Mouse (Mus musculus) brown adipose tissue, adult 24 weeks (tissue): Measurements from ENCODE around the gene Sos2. TPM values are rescaled to one million over a fixed set of nuclear protein-coding genes. Genes with fewer than 3 reads are reported as not detected.
"Not testable (repeated sequence)": the region's sequence is repeated elsewhere in the genome, so short reads cannot be mapped to it uniquely, and the experiment has no call there.

Source experiments
- H3K27ac ChIP-seq: fragments of 200-500 bp; replicated peaks from 2 replicates; pipeline ENCODE4 v1.5.1; 2012; ENCODE audit warnings: low read depth, mild to moderate bottlenecking, low read length
- H3K4me1 ChIP-seq: fragments of 200-500 bp; 2 replicates; pipeline ENCODE4 v1.6.1; 2012; ENCODE audit warnings: low read length, mixed read lengths; ENCODE audit not compliant: control insufficient read depth, insufficient read depth, insufficient read length
- H3K4me3 ChIP-seq: fragments of 200-500 bp; 2 replicates; pipeline ENCODE4 v1.5.1; 2012; ENCODE audit warnings: low read depth, mild to moderate bottlenecking, low read length, moderate library complexity; ENCODE audit not compliant: insufficient read depth
- polyA plus RNA-seq: library from polyadenylated mRNA; stranded (reverse); fragments of >200 nt; gene quantifications from 2 replicates; pipeline ENCODE4 v1.2.4, GENCODE M21; 2012; ENCODE audit not compliant: missing spikeins, insufficient read depth, insufficient read length

Sos2 gene
- polyA plus RNA-seq, 1 experiment, result 29.5 TPM

GRCm38 (mm10) chr12:69642877-69643276 is 38.8 kb downstream of the Sos2 start:
- Histone ChIP-seq H3K4me1 (peaks cover 5% of the 10 kb centered on the region; the same call in 1 of the 2 replicates), H3K27ac (no peak overlapping the region), H3K4me3 (no peak overlapping the region)

- Histone ChIP-seq H3K4me1 (no peaks in the 10 kb centered on the region), H3K27ac (no peak overlapping the region), H3K4me3 (no peak overlapping the region)
Measured at GRCm38 (mm10) chr12:69634761-69635160, 46.9 kb downstream of the Sos2 start.

GRCm38 (mm10) chr12:69618590-69618989 is 63.1 kb downstream of the Sos2 start:
- not testable (repeated sequence) for H3K4me3 ChIP-seq, H3K27ac ChIP-seq, H3K4me1 ChIP-seq

GRCm38 (mm10) chr12:69604367-69604766 is 77.3 kb downstream of the Sos2 start:
- no peaks in the 10 kb centered on the region for H3K4me1 ChIP-seq

DNA sequence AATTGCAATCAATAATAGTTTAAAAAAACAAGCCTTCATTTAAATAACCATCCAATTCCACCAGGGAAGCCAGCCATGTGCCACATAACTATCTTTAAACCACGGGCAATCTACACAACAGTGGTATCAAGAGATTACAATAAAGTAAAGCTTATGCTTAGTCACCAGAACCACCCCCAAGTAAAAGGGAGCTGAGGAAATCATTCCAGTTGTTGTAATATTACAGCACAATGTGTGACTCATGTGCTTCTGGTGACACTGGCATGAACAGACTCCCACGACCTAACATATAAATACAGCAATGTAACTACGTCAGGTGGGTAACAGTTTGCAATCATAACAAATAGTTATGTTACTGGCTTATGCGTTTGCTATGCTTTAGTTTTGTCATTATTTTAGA is 84.2 kb downstream of the Sos2 start:
- Histone ChIP-seq H3K4me3 (no peak overlapping the region), H3K27ac (no peak overlapping the region), H3K4me1 (no peaks in the 10 kb centered on the region)

More at GRCm38 (mm10) chr12:69604367-69604766, 77.3 kb downstream of the Sos2 start:
- Histone ChIP-seq H3K4me3 (no peak overlapping the region), H3K27ac (no peak overlapping the region)

DNA sequence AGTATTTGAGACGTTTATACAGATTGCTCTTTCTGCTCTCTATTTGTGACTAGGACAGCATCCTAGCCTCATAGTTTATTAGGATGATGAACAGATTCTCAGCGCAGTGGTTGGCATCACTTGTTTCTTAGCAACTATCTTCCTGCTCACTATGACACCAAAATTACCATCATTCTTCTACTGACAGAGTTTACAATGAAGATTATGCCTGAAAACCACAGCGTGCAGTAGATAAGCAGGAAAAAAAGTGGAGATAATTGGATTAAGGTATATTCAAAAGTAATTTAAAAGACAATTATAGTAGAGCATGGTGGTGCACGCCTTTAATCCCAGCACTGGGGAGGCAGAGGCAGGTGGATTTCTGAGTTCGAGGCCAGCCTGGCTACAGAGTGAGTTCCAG is 88.5 kb downstream of the Sos2 start:
- Histone ChIP-seq H3K4me1 (no peaks in the 10 kb centered on the region), H3K4me3 (no peak overlapping the region), H3K27ac (no peak overlapping the region)

DNA sequence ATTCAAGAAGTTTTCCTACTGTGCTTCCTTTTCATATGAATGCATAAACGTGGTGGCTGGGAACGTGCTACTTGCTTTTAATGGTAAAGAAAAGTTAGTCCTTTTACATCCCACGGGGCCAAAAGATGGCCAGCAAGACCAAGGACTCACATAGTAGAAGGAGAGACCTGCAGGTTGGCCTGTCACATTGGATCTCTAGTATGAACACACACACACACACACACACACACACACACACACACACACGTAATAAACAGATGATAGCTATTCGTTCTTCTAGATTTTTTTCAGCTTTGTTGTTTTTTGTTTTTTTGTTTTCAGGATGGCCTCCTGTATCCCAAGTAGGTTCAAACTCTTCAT is 98.4 kb downstream of the Sos2 start:
- Histone ChIP-seq H3K27ac (no peak overlapping the region), H3K4me1 (no peaks in the 10 kb centered on the region), H3K4me3 (peak overlapping the region; percentile 35)

DNA sequence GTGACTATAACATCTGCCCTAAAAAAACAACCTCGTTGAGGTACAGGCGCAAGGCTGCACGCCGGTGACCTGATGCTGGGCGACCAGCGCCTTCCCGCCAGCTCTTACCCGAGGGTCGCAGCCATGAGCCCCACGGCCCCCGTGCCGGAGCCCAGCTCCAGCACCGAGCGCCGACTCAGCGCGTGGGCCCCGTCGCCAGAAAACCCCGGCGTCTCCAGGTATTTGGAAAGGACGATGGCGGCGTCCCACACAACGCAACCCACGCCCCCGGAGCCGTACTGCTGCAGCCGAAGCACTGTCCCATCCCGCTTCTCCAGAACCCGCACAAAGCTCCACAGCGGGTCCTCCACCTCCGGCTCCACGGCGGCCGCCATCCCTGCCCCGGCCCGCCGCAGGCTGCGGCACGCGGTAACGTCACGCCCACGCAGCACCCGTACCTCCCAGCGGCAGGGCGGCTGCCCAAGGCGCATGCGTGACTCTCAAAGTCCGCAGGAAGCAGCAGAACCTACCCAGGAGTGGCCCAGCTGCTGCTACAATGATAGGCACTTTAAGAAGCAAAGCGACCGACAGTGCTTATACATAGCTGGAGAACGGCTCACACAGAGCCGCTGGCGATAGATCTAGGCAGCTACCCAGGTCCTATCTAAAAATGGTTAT is 98.9 kb downstream of the Sos2 start, which contains the start of gene Vcpkmt:
TSS of gene Vcpkmt (minus strand) at position 416 of the 657 bp plus-strand sequence.
- no peaks in the 10 kb centered on the region for H3K4me1 ChIP-seq
- H3K4me3 ChIP-seq, result peak within 1 kb of the TSS; percentile 86
- no peak within 1 kb of the TSS for H3K27ac ChIP-seq

GRCm38 (mm10) chr12:69582216-69582612 is 99.4 kb downstream of the Sos2 start:
- H3K4me3 ChIP-seq, result peak overlapping the region; percentile 86
- H3K27ac ChIP-seq, result no peak overlapping the region
- H3K4me1 ChIP-seq, result no peaks in the 10 kb centered on the region

DNA sequence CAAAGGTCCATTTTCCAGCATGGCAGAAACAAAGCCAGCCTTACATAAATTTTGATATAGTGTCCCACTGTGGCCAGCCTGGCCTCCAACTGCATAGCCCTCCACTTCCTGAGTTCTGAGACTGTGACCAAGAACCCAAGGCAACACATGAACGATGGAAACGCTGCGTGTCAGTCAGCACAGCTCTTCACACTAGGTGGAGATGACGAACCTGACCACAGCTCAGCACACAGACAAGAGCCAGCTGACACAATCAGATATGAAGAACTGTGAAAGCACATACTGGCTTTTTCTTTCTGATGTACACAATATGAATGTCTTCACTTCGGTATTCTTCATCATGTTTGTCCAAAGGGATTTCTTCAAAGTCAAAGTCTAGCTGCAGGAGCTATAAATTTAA is 102.0 kb downstream of the Sos2 start:
- Histone ChIP-seq H3K4me1 (no peaks in the 10 kb centered on the region), H3K27ac (no peak overlapping the region)

DNA sequence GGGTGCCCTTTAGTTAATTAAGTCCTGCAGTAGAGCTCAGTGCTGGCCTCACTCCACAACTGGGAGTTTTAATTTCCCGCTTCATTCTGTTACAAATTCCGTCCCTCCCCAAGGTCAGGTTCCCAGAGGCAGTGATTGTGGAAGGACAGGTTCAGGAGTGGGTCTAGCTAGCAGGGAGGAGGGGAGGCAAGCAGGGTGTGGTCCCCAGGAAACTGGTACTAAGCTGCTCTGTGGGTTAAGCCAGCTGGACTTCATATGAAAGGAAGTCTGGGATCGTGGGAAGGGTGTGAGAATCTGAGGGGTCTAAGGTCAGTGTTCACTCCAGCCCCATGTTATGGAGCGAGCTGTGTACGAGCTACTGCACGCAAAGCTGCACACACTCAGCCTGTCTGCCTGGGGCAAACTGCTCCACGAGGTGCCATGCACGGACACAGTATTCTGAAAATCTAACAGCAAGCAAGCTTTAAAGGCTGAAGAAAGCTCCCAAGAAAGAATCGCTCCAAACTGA is 105.5 kb downstream of the Sos2 start:
- Histone ChIP-seq H3K4me1 (no peaks in the 10 kb centered on the region), H3K27ac (no peak overlapping the region), H3K4me3 (no peak overlapping the region)

More for the DNA sequence above, 102.0 kb downstream of the Sos2 start:
- H3K4me3 ChIP-seq, result no peak overlapping the region

DNA sequence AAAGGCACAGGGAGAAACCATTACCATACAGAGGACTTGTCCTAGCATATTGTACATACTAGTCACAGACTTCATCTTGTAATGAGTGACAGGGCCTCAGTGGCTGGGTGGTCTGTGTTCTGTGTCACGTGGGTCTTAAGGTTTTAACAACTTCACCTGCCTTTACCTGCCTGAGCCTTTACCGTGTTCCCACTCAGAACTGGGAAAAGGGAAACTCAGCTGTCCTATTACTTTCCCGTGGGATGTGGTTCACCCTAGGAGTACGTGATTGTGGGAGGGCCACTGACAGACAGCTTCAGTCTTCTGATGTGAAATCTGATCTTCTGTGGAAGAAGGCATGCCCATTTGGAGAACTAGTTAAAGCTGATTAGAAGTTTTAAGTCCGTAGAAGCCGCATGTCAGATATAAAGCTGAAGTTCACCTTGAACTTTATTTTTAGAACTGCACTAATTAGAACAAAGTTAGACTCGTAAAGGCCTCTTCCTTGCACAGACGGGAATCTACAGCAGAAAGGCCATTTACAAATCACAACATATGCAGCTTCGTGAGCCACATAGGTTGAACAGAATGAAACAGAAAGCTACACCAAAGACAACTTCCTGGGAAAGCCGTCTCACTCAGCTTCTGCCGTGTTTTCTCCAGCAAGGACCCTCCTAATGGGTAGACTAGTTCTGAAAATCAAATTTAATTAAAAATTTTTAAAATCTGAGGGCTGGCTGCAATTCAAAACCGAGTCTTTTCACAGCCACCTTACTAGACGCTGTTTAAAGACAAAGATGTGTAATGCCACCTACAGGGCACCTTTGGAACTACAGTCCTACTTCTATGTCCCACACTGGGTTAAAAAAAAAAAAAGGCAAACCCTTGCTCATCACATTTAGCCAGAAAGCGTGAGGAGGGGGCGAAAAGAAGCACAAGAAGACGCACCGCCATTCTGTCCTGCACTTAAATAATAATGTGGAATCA is 107.5 kb downstream of the Sos2 start:
- Histone ChIP-seq H3K4me1 (no peaks in the 10 kb centered on the region), H3K27ac (peak overlapping the region; percentile 35), H3K4me3 (peak overlapping the region; percentile 58)

- H3K4me1 ChIP-seq, result no peaks in the 10 kb centered on the region
- no peak overlapping the region for H3K27ac ChIP-seq
Measured at GRCm38 (mm10) chr12:69573271-69573670, 108.4 kb downstream of the Sos2 start.

GRCm38 (mm10) chr12:69569926-69570325 is 111.7 kb downstream of the Sos2 start:
- Histone ChIP-seq H3K4me3 (no peak overlapping the region), H3K27ac (no peak overlapping the region)

More at GRCm38 (mm10) chr12:69573271-69573670, 108.4 kb downstream of the Sos2 start:
- H3K4me3 ChIP-seq, result no peak overlapping the region

DNA sequence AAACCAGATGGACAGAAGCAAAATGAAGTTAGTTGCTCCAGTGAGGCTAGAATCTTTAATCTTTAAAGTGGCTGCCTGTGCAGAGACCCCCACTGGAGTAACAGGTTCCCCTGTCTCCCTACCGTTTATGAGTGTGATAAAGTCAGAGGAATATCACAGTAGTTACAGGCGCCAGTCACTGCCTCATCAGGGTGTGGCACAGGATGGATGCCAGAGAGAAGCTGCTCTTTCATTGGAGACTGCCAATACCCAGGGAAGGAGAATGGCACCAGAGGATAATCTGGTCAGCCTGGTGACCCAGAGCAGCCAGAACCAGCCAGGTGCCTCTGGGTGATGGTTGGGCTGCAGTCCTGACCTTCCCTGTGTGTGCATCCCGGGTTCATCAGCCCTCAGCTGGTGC is 113.4 kb downstream of the Sos2 start:
- no peak overlapping the region for H3K27ac ChIP-seq
- no peaks in the 10 kb centered on the region for H3K4me1 ChIP-seq
- no peak overlapping the region for H3K4me3 ChIP-seq

More at GRCm38 (mm10) chr12:69569926-69570325, 111.7 kb downstream of the Sos2 start:
- no peaks in the 10 kb centered on the region for H3K4me1 ChIP-seq
